Mouse (Mus musculus) fibroblast of lung, adult 2 months (primary cell): ENCODE results near the gene Zhx3.

ENCODE experiments used
- DNase-seq: peaks from one replicate; pipeline ENCODE4 v3.0.0-alpha.2; 2011; ENCODE audit warnings: low read depth

Gene Zhx3

GRCm38 (mm10) chr2:160729851-160730796, 142.7 kb downstream of the Zhx3 start:
- no peak for DNase-seq

- DNase-seq, result no peak
Observed at GRCm38 (mm10) chr2:160729436-160729835, 143.4 kb downstream of the Zhx3 start.

- no peak for DNase-seq
Observed at GRCm38 (mm10) chr2:160728972-160729371, 143.8 kb downstream of the Zhx3 start.

- no peak for DNase-seq
Observed at GRCm38 (mm10) chr2:160725877-160726864, 146.6 kb downstream of the Zhx3 start.

- DNase-seq, result no peak
Observed at GRCm38 (mm10) chr2:160724536-160724935, 148.3 kb downstream of the Zhx3 start.

- no peak for DNase-seq
Observed at GRCm38 (mm10) chr2:160723613-160724375, 149.0 kb downstream of the Zhx3 start.

- DNase-seq, result no peak
Observed at GRCm38 (mm10) chr2:160722714-160723113, 150.1 kb downstream of the Zhx3 start.

- no peak for DNase-seq
Observed at GRCm38 (mm10) chr2:160718811-160719210, 154.0 kb downstream of the Zhx3 start.

- no peak for DNase-seq
Observed at GRCm38 (mm10) chr2:160717269-160717668, 155.5 kb downstream of the Zhx3 start.

- DNase-seq, result no peak
Observed at GRCm38 (mm10) chr2:160715463-160716030, 157.3 kb downstream of the Zhx3 start.

- no peak for DNase-seq
Observed at GRCm38 (mm10) chr2:160707673-160708072, 165.1 kb downstream of the Zhx3 start.

GRCm38 (mm10) chr2:160702824-160703223, 170.0 kb downstream of the Zhx3 start:
- DNase-seq, result no peak

GRCm38 (mm10) chr2:160701603-160702002, 171.2 kb downstream of the Zhx3 start:
- DNase-seq, result no peak

- DNase-seq, result peak; percentile 74
Observed at GRCm38 (mm10) chr2:160700271-160700670, 172.5 kb downstream of the Zhx3 start.
